Mouse (Mus musculus) heart, embryonic 14.5 days (tissue): ENCODE measurements around the gene Dlx4. TPM values are rescaled to one million over a fixed set of nuclear protein-coding genes. Genes with fewer than 3 reads are reported as not detected.

Source experiments
- ATAC-seq: fragments of 200-750 bp; cut with Nextera tagmentation; 2 replicates; pipeline ENCODE4 v1.8.0; 2017; ENCODE audit warnings: low read depth, moderate TSS enrichment; ENCODE audit not compliant: insufficient number of reproducible peaks, insufficient read depth, low FRiP score
- H3K27ac ChIP-seq, 2 experiments: fragments of 200-500 bp in 1 of 2; fragments of 300-500 bp in 1 of 2; sonication (generic) in 1 of 2; replicated peaks in 1 of 2; 2 replicates each; pipeline ENCODE4 v1.5.1; 2012 to 2014; ENCODE audit warnings: low read depth in 2 of 2, low read length in 2 of 2, control low read depth in 1 of 2, mild to moderate bottlenecking in 1 of 2, mixed read lengths in 1 of 2; ENCODE audit not compliant: control insufficient read depth in 1 of 2, insufficient read depth in 1 of 2
- H3K27me3 ChIP-seq: fragments of 300-500 bp; sonication (generic); 2 replicates; pipeline ENCODE4 v1.6.1; 2014; ENCODE audit warnings: mild to moderate bottlenecking, low read length, control low read depth; ENCODE audit not compliant: control insufficient read depth, insufficient read depth
- H3K36me3 ChIP-seq: fragments of 300-500 bp; sonication (generic); 2 replicates; pipeline ENCODE4 v1.6.1; 2014; ENCODE audit warnings: mild to moderate bottlenecking, control low read depth, low read length, mixed read lengths; ENCODE audit not compliant: control insufficient read depth, insufficient read depth
- H3K4me1 ChIP-seq, 2 experiments: fragments of 200-500 bp in 1 of 2; fragments of 300-500 bp in 1 of 2; sonication (generic) in 1 of 2; 2 replicates each; pipeline ENCODE4 v1.6.1; 2012 to 2014; ENCODE audit warnings: low read length in 2 of 2, control low read depth in 1 of 2, mixed read lengths in 1 of 2; ENCODE audit not compliant: control insufficient read depth in 2 of 2, insufficient read depth in 2 of 2
- H3K4me2 ChIP-seq: fragments of 300-500 bp; sonication (generic); 2 replicates; pipeline ENCODE4 v1.6.1; 2014; ENCODE audit warnings: mild to moderate bottlenecking, low read length
- H3K4me3 ChIP-seq, 2 experiments: fragments of 200-500 bp in 1 of 2; fragments of 300-500 bp in 1 of 2; sonication (generic) in 1 of 2; 2 replicates each; pipeline ENCODE4 v1.5.1; 2012 to 2014; ENCODE audit warnings: low read length in 2 of 2, mild to moderate bottlenecking in 2 of 2, control low read depth in 1 of 2, low read depth in 1 of 2, moderate library complexity in 1 of 2; ENCODE audit not compliant: control insufficient read depth in 1 of 2, insufficient read depth in 1 of 2
- H3K9ac ChIP-seq: fragments of 300-500 bp; sonication (generic); 2 replicates; pipeline ENCODE4 v1.6.1; 2014; ENCODE audit warnings: mild to moderate bottlenecking, low read length
- H3K9me3 ChIP-seq: fragments of 300-500 bp; sonication (generic); 2 replicates; pipeline ENCODE4 v1.6.1; 2016; ENCODE audit warnings: low read length, control low read depth; ENCODE audit not compliant: control insufficient read depth
- WGBS: fragments of 180-500 bp; shearing (Covaris S2); extraction: QIAGEN DNeasy Blood & Tissue Kit; methylation state at CpG from one replicate; pipeline ENCODE4 v1.1.7; 2014; 5-methylcytosine and 5-hydroxymethylcytosine counted together
- polyA plus RNA-seq: library from polyadenylated mRNA; unstranded; fragments of >200 nt; fragmentation: Nextera tagmentation; extraction: Ambion mirVana; gene quantifications from 2 replicates; pipeline ENCODE4 v1.2.1, GENCODE M21; 2014

Dlx4 gene
- polyA plus RNA-seq, 1 experiment from 2014 or later, result not detected

DNA sequence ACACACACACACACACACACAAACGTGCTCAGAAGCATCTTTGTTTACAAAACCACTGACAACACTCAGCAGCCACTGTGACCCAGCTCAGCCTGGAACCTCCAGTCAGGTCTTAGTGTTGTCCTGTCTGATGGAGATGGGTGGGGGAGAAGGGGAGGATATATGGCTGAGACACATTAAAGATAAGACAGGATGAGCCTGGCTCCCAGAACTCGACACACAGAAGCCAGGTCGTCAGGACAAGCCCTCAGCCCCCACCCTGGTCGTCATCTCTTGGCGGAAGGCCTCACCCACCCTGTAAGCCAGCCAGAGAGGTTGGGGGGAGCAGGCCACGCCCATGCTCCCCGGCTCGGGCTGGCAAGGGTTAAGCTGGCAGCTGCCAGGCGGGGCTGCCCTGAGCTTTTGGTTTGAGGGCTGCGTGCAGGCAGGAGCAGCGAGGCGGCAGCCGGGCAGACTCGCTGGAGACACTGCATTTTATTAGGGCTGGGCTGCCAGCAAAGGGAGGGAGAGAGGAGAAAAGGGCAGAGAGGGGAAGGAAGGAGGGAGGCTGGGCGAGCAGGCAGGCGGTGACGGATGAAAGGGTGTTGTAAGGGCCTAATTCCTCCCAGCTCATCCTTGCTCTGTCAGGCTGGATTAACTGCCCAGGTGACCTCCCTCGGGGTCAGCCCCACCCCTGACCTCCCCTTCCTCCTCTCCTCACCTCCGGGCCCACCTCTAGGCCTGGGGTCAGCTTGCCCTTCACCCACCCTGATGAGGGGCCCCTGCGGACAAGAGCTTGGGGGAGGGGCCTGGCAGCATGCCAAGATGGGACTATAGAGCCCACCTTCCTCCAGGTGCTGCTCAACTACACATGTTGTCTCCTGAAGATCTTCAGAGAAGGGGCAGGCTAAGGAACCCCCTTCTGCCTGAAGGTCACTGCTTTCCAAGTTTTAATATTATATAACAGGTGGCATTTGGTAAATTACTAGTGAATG lies 19.5 kb downstream of the Dlx4 start:
- Histone ChIP-seq H3K9me3 (no peaks in the 10 kb centered on the region), H3K4me1 (peaks cover 4 to 8% of the 10 kb centered on the region in 2 experiments; a peak in 3 of 4 replicates), H3K27me3 (peaks cover 75% of the 10 kb centered on the region), H3K27ac (no peak overlapping the region), H3K36me3 (no peaks in the 10 kb centered on the region), H3K9ac (peak overlapping the region; percentile 13; the same call in 1 of the 2 replicates), H3K4me3 (peak overlapping the region in 1 of 2 experiments; percentile 16; a peak in 1 of 4 replicates), H3K4me2 (peak overlapping the region; percentile 48)
- 3% methylated on average over 19 of the region's 20 CpGs for WGBS
- peak; percentile 38; the same call in 1 of the 2 replicates for ATAC-seq

DNA sequence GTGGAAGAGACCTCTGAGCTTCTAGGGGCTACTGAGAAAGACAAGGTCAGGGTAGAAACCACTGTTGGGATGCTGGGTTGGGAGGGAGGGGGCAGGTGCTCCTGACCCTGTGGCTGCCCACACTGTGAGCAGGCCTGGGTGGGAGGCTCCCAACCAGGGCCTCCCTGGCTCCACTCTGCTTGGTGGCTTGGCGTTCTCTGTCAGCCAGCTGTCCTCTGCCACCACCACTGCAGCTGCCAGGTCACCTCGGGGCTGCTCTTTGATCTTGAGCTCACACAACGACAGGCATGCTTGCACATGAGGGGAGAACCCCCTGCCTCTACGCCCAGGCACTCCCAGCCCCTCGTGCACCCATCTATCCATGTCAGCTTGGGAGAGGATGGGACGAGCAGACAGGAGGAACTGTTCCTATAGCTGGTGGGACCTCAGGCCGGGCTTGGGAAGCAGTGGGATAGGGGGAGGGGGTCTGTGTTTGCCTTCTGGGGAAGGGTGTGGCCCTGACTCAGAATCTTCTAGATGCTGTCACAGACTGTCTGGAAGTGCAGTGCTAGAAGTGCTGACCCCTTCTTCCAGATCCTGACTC lies 20.6 kb downstream of the Dlx4 start:
- no peaks in the 10 kb centered on the region for H3K9me3 ChIP-seq
- peaks cover 83% of the 10 kb centered on the region for H3K27me3 ChIP-seq
- no peaks in the 10 kb centered on the region for H3K36me3 ChIP-seq
- no peak overlapping the region for H3K4me2 ChIP-seq
- peaks cover 8 to 10% of the 10 kb centered on the region in 2 experiments; a peak in 3 of 4 replicates for H3K4me1 ChIP-seq
- no peak overlapping the region for H3K27ac ChIP-seq
- no peak for ATAC-seq
- 33% methylated on average over 7 of the region's 7 CpGs for WGBS
- H3K4me3 ChIP-seq, result no peak overlapping the region
- H3K9ac ChIP-seq, result no peak overlapping the region

DNA sequence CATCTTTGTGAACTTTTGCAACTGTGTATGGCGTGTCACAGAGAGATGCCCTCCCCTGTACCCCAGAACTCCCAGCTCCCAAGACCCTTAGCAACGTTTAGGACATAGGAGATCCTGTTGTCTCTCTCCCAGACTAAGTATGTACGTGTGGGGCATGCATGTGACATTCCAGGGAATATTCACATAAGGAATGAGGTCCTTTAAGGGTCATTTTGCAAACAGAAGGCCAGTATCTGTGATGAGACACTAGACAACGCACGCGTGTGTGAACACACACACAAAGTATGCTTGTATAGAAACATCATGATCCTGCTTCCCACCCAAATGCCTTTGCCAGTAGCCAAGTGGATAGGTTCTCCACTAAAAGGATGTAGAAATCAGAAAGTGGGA lies 24.0 kb downstream of the Dlx4 start:
- 49% methylated on average over 6 of the region's 6 CpGs for WGBS
- no peak overlapping the region for H3K27ac ChIP-seq
- H3K27me3 ChIP-seq, result peaks cover 87% of the 10 kb centered on the region
- H3K36me3 ChIP-seq, result no peaks in the 10 kb centered on the region
- H3K4me3 ChIP-seq, result 0 out of 4 replicates have a peak overlapping the region, but pooled peaks of 1 of the 2 experiments have one; percentile 36
- H3K9me3 ChIP-seq, result no peaks in the 10 kb centered on the region
- H3K4me1 ChIP-seq, result peaks cover 11 to 19% of the 10 kb centered on the region in 2 experiments; a peak in 3 of 4 replicates
- no peak overlapping the region for H3K9ac ChIP-seq
- H3K4me2 ChIP-seq, result no peak overlapping the region
- ATAC-seq, result no peak

DNA sequence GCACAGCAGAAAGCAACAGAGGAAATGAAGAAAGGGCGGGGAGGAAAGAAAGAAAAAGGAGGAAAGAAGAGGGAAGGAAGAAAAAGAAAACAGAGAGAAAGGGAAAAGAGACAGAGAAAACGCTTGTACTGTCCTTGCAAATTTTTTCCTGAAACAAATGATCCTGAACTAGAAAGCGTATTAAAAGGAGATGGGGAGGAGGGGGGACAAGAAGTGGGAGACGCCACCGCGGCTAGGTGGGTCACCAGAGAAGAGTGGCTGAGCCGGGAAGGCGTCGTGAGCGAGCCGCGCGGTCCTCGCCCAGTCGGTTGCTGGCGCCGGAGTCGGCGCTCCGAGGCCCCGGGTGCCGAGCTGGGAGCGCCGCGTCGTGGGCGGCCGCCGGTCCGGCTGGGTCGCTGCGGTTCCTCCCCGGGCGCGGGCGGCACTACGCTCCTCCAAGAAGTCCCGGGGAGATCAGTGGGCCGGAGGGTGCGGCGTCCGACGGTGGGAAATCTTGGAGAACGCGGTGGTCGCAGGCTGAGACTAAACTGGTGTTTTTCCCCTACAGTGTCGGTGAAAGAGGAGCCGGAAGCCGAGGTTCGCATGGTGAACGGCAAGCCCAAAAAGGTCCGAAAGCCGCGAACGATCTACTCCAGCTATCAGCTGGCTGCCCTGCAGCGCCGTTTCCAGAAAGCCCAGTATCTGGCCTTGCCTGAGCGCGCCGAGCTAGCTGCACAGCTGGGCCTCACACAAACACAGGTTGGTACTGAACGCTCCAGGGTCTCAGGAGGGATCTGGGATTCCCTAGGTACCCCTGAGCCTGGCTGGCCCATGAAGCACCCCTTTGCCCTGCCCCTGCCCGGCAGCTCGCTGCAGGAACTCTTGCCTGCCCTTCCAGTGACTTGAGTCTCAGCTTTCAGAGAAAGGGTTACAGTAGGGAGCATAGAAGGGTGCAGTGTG lies 24.6 kb downstream of the Dlx4 start:
- no peak for ATAC-seq
- peaks cover 8 to 13% of the 10 kb centered on the region in 2 experiments; a peak in 3 of 4 replicates for H3K4me1 ChIP-seq
- H3K9me3 ChIP-seq, result no peaks in the 10 kb centered on the region
- H3K27ac ChIP-seq, result no peak overlapping the region
- H3K4me2 ChIP-seq, result peak overlapping the region; percentile 76
- H3K4me3 ChIP-seq, result peak overlapping the region; percentile 36
- H3K27me3 ChIP-seq, result peaks cover 87% of the 10 kb centered on the region
- WGBS, result 3% methylated on average over 63 of the region's 63 CpGs
- peak overlapping the region; percentile 47; the same call in 1 of the 2 replicates for H3K9ac ChIP-seq
- no peaks in the 10 kb centered on the region for H3K36me3 ChIP-seq

DNA sequence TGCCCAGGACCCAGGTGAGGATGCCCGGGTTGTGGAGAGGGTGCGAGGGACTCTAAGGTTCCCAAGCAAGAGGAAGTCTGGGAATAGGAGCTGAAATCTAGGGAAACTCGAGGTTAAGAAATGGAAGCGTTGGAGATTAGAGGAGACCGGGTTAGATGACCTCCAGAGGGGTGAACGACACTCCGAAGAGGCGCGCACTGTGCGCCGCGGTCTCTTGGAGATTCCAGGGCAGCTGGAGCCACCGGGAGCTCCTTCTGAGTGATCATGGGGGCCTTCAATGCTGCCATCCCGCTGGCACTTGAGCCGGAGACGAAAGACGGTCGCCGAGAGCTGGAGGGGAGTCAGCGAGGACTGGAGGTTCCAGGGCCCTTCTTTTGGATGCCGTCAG lies 25.4 kb downstream of the Dlx4 start:
- no peaks in the 10 kb centered on the region for H3K36me3 ChIP-seq
- no peak overlapping the region for H3K27ac ChIP-seq
- H3K9ac ChIP-seq, result no peak overlapping the region
- ATAC-seq, result no peak
- H3K27me3 ChIP-seq, result peaks cover 85% of the 10 kb centered on the region
- peak overlapping the region; percentile 76 for H3K4me2 ChIP-seq
- 2% methylated on average over 21 of the region's 21 CpGs for WGBS
- peaks cover 8 to 11% of the 10 kb centered on the region in 2 experiments; a peak in 3 of 4 replicates for H3K4me1 ChIP-seq
- no peaks in the 10 kb centered on the region for H3K9me3 ChIP-seq
- peak overlapping the region; percentile 33 to 36 for H3K4me3 ChIP-seq

DNA sequence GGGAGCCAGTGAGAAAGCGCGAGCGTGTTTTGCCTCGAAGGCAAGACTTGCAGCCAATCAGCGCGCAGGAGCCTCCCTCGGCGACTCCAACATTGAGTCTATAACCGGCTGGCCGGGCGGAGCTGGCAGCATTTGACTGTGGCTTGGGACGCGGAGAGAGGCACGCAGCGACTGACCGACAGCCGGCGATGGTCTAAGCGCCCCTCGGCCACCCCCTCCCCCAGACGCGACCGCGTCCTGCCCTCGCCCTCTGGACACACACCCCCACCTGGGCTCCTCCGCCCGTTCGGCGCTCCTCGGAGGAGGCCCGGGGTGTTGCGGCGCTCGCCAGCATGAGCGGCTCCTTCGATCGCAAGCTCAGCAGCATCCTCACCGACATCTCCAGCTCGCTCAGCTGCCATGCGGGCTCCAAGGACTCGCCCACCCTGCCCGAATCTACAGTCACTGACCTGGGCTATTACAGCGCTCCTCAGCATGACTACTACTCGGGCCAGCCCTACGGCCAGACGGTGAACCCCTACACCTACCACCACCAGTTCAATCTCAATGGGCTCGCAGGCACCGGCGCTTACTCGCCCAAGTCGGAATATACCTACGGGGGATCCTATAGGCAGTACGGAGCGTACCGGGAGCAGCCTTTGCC lies 26.0 kb downstream of the Dlx4 start, which contains the start of gene Dlx3:
Gene Dlx3 (plus strand): TSS at position 130 of the 643 bp plus-strand sequence.
- peaks cover 80% of the 10 kb centered on the region for H3K27me3 ChIP-seq
- peak within 1 kb of the TSS; percentile 33 to 36 for H3K4me3 ChIP-seq
- no peaks in the 10 kb centered on the region for H3K9me3 ChIP-seq
- H3K4me1 ChIP-seq, result peaks cover 8 to 11% of the 10 kb centered on the region in 2 experiments; a peak in 3 of 4 replicates
- H3K27ac ChIP-seq, result no peak within 1 kb of the TSS
- H3K36me3 ChIP-seq, result no peaks in the 10 kb centered on the region
- H3K4me2 ChIP-seq, result peak within 1 kb of the TSS; percentile 76
- under 1% methylated on average over 55 of the region's 55 CpGs for WGBS
- ATAC-seq, result no peak
- no peak within 1 kb of the TSS; the same call in 1 of the 2 replicates for H3K9ac ChIP-seq
